Comparison of ENCODE assay signal across 14 mouse cellular contexts in the genomic region with DNA sequence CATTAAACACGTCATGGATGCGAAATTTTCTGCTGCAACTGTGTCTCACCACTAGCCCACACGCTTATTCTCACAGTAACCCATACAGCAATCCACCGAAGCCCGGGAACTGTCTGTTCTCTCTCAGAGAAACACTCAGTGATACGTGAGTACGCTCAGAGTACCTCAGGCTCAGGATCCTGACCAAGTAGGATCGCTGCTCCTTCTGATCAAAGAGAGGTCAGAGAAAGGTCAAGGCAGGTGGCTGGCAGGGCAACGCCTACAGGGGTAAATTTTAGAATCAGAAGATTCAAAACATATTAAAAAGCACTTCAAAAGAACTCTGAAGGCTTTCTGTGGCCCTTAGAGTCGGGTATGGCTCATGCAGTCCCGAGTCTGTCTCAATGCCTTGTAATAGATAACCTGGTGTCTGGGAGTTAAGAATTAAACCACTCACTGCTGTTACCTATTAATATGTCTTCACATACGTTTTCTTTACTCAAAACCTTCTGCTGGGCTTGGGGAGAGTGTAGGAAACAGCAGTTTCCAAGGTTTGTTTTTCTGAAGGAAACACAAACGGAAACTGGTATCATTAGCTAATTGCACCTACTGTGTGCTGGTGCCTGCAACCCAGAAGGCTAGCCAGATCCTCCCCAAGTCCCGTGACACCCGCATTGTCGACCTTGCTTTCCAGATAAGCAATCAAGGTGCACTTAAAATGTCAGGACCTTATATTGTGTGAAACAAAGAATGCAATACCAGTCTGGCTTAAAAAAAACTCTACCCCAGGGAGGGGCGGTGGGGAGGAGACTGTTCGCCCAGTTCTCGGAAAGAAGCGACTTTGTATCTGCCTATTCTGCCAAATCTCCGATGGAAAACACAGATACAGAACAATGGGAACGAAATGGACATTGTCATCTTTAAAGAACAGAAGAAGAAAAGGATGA. TPM values are rescaled to one million over a fixed set of nuclear protein-coding genes. Genes with fewer than 3 reads are reported as not detected.
DNase-seq lines count a peak whose midpoint lies in the region; ATAC-seq and TF ChIP-seq lines count a peak whose summit lies in the region.
"Had no signal": no experiment of that assay in that cellular context is flagged by ENCODE, and none has a peak within 500 bp of the region (broad histone marks: within the 10 kb centered on the region; RNA-seq: fewer than 3 reads in every experiment).

No protein-coding gene starts in this region.

- peaks cover 4% of the 10 kb centered on the region for H3K79me2 ChIP-seq in liver, adult 2 months (ENCODE audit: control insufficient read depth, insufficient read depth, low read length)

- H3K9ac ChIP-seq in liver, adult 2 months (ENCODE audit: low read depth, low read length), result no peak overlapping the region; the same call in 1 of the 2 replicates
- no peak overlapping the region for H3K9ac ChIP-seq in liver, embryonic 12.5 days
- H3K9ac ChIP-seq: forebrain, postnatal 0 days; hindbrain, embryonic 12.5 days; limb, embryonic 13.5 days had no signal

- H3K4me3 ChIP-seq in liver, adult 2 months (ENCODE audit: insufficient read depth, low read depth, low read length), result no peak overlapping the region
- no peak overlapping the region for H3K4me3 ChIP-seq in liver, embryonic 12.5 days
- H3K4me3 ChIP-seq: hindbrain, embryonic 12.5 days; limb, embryonic 13.5 days had no signal

- H3K4me2 ChIP-seq in liver, embryonic 12.5 days, result no peak overlapping the region
- H3K4me2 ChIP-seq: hindbrain, embryonic 12.5 days; limb, embryonic 13.5 days had no signal

- no peaks in the 10 kb centered on the region for H3K9me3 ChIP-seq in liver, embryonic 12.5 days (replicated peaks)
- H3K9me3 ChIP-seq: hindbrain, embryonic 12.5 days; limb, embryonic 13.5 days had no signal

- TF ChIP-seq CTCF in liver, adult 2 months (IDR thresholded peaks at IDR 0.05; ENCODE audit: low read depth, low read length), result no peak

- H3K36me3 ChIP-seq in liver, adult 2 months (ENCODE audit: control insufficient read depth, insufficient read depth, low read length), result peaks cover 17% of the 10 kb centered on the region; the same call in 1 of the 2 replicates
- H3K36me3 ChIP-seq in liver, embryonic 12.5 days, result peaks cover 12% of the 10 kb centered on the region; the same call in 1 of the 2 replicates
- H3K36me3 ChIP-seq: G1E had no signal

- DNase-seq in liver, adult 2 months (ENCODE audit: extremely low read depth, low read depth, low spot score), result peak; percentile 57
- DNase-seq in ES-CJ7 (ENCODE audit: low read depth, low spot score), result peak; percentile 59
- DNase-seq in kidney, postnatal 14 days, result peak; percentile 40
- no peak for DNase-seq in thymus, postnatal 25 days
- no peak for DNase-seq in right cerebral cortex, postnatal 25 days
- DNase-seq in left cerebral cortex, adult 11 months (ENCODE audit: low spot score), result no peak
- DNase-seq: forebrain, postnatal 0 days; gastrocnemius, postnatal 36 days; thymus, adult 18-20 months had no signal

- peak overlapping the region; percentile 71 for H3K27ac ChIP-seq in liver, adult 2 months (replicated peaks; ENCODE audit: insufficient read depth, low read depth, low read length)
- no peak overlapping the region for H3K27ac ChIP-seq in liver, embryonic 12.5 days
- H3K27ac ChIP-seq: hindbrain, embryonic 12.5 days; limb, embryonic 13.5 days had no signal

- peaks cover 11% of the 10 kb centered on the region for H3K4me1 ChIP-seq in liver, adult 2 months (ENCODE audit: control insufficient read depth, insufficient read depth, low read length)
- H3K4me1 ChIP-seq in liver, embryonic 12.5 days, result no peaks in the 10 kb centered on the region

- H3K27me3 ChIP-seq in liver, adult 2 months (ENCODE audit: control insufficient read depth, insufficient read depth, low read length), result no peaks in the 10 kb centered on the region
- no peaks in the 10 kb centered on the region for H3K27me3 ChIP-seq in liver, embryonic 12.5 days (replicated peaks)
- H3K27me3 ChIP-seq: hindbrain, embryonic 12.5 days; limb, embryonic 13.5 days had no signal

- 39% methylated on average over 22 of the region's 22 CpGs for WGBS in liver, adult 2 months
- 59% methylated on average over 22 of the region's 22 CpGs for WGBS in liver, embryonic 12.5 days (ENCODE audit: insufficient replicate concordance)

- no peak for ATAC-seq in liver, embryonic 12.5 days
- ATAC-seq in activated CD4-positive, CD25-positive, alpha-beta regulatory T cell, adult 4 months, result peak; percentile 24
- ATAC-seq: forebrain, postnatal 0 days had no signal

- TF ChIP-seq POLR2A in liver, adult 2 months (IDR thresholded peaks at IDR 0.05; ENCODE audit: extremely low read depth, insufficient read depth, low read length), result no peak

RNA-seq across cellular contexts. Expression of a gene that starts 48.6 kb away (rescaled TPM):
- total RNA-seq in liver, adult 2 months (2014; rRNA removed), result 13.6 and 20.9 TPM in 2 replicates
- polyA plus RNA-seq in liver, adult 2 months (2012; rRNA removed), result 7.3 and 11.6 TPM in 2 replicates
- 6.5 and 7.2 TPM in 2 replicates for polyA plus RNA-seq in liver, embryonic 12.5 days (2016; fragmentation: Nextera tagmentation; extraction: Ambion mirVana)
- polyA plus RNA-seq in activated CD4-positive, CD25-positive, alpha-beta regulatory T cell, adult 4 months (2017; shearing (Covaris generic)), result 10 to 100 TPM; 42.4 to 46.4 TPM
- polyA plus RNA-seq: G1E had no signal

Comparison
In these comparisons a context has a peak if more than half of its experiments do, and no peak if none do; other contexts are left out.
1. DNase-seq: peak in liver, adult 2 months (single experiment), ES-CJ7 (single experiment) and kidney, postnatal 14 days (single experiment); none in thymus, postnatal 25 days (single experiment), right cerebral cortex, postnatal 25 days (single experiment) and left cerebral cortex, adult 11 months (single experiment).